Mouse (Mus musculus): ENCODE measurements at regions not wholly inside any gene's neighbourhood (a gene's known extent, or its start where the extent isn't known, plus 50 kb on each side); places are given as distances from the start of the nearest gene placed in this dataset.

- TF ChIP-seq POLR2A (IDR thresholded peaks at IDR 0.05; ENCODE audit: insufficient read length, low read depth) (no peak), TCF12 (IDR thresholded peaks at IDR 0.05; ENCODE audit: insufficient read depth, poor library complexity, severe bottlenecking) (no peak), REST (IDR thresholded peaks at IDR 0.05; ENCODE audit: insufficient read depth, insufficient read length) (no peak)
Observed at GRCm38 (mm10) chr2:10309656-10310055, 60.7 kb upstream of the Sfmbt2 start.

All from myocyte (in vitro differentiated cells).